Mouse (Mus musculus): ENCODE data around the gene Etl4.
"Not testable (repeated sequence)": the region's sequence is repeated elsewhere in the genome, so short reads cannot be mapped to it uniquely, and the experiment has no call there.

Gene Etl4

GRCm38 (mm10) chr2:20167566-20167965, 258.0 kb downstream of the Etl4 start:
- DNase-seq (ENCODE audit: low spot score) = no peak

GRCm38 (mm10) chr2:20168156-20168555, 258.6 kb downstream of the Etl4 start:
- DNase-seq (ENCODE audit: low spot score) = no peak

DNA sequence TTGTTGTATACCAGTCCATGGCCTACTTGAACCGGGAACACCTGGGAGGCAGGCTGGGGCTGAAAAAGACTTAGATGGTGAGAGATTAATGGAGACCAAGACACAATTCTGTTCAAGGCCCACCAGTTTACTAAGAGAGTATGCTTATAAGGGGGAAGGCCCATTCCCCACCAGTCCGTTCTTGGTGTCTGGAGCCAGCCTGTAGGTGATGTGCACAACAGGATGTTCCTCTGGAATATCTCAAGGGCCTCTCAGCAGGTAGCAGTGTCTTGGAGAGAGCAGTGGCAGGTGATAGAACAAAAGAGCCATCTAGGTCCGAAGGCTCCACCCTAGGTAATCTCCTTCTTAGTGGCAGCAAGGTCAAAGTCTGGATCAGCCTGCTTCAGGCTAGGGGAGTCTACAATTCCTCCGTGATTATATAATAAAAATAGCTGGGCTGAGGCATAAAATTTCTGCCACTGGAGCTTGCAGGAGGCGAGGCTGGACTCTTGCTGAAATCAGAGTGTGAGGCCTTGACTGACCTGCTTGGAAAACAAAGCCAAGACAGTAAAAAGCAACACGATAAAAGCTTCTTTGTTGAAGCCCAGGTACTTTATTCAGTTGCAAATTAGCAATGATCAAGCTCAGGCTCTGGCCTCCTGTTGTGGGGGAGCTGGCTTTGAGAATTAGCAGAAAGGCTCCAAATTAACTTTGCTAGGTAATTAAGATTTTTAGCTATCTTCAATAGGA, 267.0 kb downstream of the Etl4 start:
- DNase-seq (ENCODE audit: low spot score) = not testable (repeated sequence)

DNA sequence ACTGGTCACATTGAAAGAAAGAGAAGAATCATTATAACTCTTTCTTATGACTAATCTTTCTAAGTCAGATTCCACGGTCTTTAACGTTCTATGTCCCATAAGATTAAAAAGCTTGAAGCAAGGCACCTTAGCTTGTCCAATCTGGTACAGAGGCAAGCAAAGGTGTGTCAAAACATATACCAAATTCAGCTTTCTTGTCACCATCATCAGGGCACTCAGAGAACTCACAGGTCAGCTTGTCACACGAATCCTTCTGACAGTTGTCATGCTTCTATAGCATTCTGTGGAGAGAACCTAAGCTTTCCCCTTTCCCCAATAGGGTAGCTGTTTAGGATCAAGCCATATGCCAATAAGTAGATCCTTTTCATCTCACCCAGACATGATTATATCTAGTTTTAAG, 267.7 kb downstream of the Etl4 start:
- not testable (repeated sequence) for DNase-seq (ENCODE audit: low spot score)

DNA sequence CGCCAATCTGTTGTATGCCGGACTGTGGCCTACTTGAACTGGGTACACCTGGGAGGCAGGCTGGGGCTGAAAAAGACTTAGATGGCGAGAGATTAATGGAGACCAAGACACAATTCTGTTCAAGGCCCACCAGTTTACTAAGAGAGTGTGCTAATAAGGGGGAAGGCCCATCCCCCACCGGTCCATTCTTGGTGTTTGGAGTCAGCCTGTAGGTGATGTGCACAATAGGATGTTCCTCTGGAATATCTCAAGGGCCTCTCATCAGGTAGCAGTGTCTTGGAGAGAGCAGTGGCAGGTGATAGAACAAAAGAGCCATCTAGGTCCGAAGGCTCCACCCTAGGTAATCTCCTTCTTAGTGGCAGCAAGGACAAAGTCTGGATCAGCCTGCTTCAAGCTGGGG, 271.0 kb downstream of the Etl4 start:
- not testable (repeated sequence) for DNase-seq (ENCODE audit: low spot score)

DNA sequence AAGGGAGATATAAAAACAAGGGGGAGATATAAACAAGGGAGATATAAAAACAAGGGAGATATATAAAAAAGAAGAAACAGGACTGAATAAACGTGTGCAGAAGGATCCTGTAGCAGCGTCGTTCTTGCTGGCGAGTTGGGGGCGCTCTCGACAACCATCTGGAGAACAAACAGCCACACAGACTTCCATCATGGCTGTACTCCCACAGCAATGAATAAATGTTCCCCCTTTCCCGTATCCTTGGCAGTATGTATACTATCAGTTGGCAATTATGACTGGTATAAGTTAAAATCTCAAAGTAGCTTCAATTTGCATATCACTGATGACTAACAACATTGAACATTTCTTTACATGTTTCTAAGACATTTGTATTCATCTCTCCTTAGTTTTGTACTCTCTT, 277.6 kb downstream of the Etl4 start:
- DNase-seq (ENCODE audit: low spot score) = not testable (repeated sequence)

DNA sequence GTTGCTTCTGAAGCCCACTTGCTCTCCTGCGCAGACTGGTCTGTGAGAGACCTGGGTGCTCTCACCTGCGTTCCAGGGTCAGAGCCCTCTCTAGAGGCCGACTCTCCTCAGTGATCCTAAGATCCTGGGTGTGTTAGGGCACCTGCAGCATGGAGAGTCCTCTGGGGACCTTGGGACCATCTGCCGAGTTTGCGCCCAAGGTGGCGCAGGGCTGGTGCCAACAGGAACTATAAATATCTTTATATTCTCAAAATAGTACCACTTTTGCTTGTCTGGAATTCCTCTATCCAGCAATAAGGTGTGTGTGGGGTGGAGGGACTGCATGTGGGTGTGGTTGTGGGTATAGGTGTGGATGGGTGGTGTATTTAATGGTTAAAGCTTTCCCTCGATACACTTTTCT, 293.4 kb downstream of the Etl4 start:
- no peak for DNase-seq (ENCODE audit: low spot score)

- DNase-seq (ENCODE audit: low spot score) = no peak
Observed at GRCm38 (mm10) chr2:20206647-20207046, 297.1 kb downstream of the Etl4 start.

DNA sequence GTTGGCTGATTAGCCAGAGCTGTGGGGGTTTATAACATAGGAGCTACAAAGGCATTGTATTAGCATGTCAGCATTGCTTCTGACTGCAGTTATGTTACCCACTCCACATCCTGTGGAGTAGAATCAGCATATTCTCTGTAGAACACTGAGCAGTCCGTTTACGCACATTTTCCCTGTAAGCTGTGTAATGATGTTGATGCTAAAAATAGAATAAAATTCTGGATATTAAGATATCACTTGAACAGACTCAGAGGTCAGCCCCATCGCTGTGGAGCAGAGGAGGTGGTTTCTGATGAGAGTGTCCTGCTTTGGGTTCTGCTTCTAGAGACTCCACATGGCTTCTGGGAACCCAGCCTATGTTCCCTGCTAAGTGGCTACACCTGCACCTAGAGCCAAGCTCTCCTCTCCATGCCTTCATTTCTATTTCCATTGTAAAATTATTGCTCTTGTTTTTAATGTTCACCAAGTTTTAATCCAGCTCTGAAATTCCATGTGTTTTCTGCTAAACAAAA, 299.2 kb downstream of the Etl4 start:
- DNase-seq (ENCODE audit: low spot score) = no peak

DNA sequence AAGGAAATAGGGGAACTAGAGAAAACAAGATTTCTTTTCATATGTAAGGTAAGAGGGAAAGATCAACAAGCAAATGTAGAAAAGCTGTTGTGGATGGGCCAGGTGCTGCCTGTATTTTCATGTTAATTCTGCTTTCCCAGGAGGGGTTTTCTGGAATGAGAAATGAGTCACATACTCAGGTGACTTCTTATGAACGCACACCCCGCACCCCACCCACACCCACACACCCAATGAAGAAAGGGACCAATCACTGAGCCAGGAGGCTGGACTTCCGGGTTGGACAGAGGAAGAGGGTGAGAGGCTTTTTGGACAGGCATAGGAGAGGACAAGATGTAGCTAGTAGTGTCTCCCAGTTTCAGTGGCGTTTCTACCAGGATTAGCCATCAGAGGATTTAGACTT, 299.8 kb downstream of the Etl4 start:
- DNase-seq (ENCODE audit: low spot score) = no peak

GRCm38 (mm10) chr2:20216275-20216674, 306.7 kb downstream of the Etl4 start:
- no peak for DNase-seq (ENCODE audit: low spot score)

GRCm38 (mm10) chr2:20216686-20217437, 307.3 kb downstream of the Etl4 start:
- DNase-seq (ENCODE audit: low spot score) = no peak

GRCm38 (mm10) chr2:20231371-20231770, 321.8 kb downstream of the Etl4 start:
- no peak for DNase-seq (ENCODE audit: low spot score)

- no peak for DNase-seq (ENCODE audit: low spot score)
Observed at GRCm38 (mm10) chr2:20248043-20248664, 338.6 kb downstream of the Etl4 start.

GRCm38 (mm10) chr2:20249403-20249802, 339.8 kb downstream of the Etl4 start:
- DNase-seq (ENCODE audit: low spot score) = no peak

- no peak for DNase-seq (ENCODE audit: low spot score)
Observed at GRCm38 (mm10) chr2:20276124-20276523, 366.5 kb downstream of the Etl4 start.

- DNase-seq (ENCODE audit: low spot score) = no peak
Observed at GRCm38 (mm10) chr2:20281903-20282302, 372.3 kb downstream of the Etl4 start.

DNA sequence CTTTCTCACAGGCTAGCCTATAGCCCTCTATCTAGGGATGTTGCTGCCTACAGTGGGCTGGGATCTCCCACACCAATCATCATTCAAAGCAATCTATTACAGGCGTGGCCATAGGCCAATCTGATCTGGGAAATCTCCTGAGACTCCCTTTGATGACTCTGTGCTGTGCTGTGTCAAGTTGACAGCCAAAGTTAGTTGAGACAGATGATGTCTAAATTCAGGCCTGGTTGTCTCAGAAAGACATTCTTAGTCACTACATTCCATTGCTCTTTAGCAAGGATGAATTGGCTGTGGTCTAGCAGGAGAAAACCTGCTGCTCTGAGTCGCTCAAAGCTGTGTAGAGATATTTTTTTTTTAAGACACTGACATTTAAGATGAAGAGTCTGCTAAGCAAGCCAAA, 374.8 kb downstream of the Etl4 start:
- DNase-seq (ENCODE audit: low spot score) = no peak

GRCm38 (mm10) chr2:20290982-20291740, 381.6 kb downstream of the Etl4 start:
- no peak for DNase-seq (ENCODE audit: low spot score)

DNA sequence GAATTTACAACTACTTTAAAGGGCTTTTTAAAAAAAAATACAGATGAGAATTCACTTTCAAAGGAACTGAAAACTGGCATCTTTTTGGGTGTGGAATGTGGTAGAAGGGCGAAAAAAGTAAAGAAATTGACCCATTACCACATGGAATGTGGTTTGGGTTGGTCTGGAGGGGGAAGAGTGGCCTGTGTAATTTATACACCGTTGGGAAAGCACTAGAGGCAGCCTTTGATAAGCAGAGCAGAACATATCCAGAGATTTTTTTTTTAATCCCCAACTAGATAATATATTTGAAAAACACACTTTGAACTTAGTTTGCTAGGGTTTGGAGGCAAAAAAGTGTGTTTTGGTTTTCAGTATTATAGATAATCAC, 382.1 kb downstream of the Etl4 start:
- no peak for DNase-seq (ENCODE audit: low spot score)

GRCm38 (mm10) chr2:20293336-20293735, 383.8 kb downstream of the Etl4 start:
- DNase-seq (ENCODE audit: low spot score) = no peak

GRCm38 (mm10) chr2:20294596-20294995, 385.0 kb downstream of the Etl4 start:
- no peak for DNase-seq (ENCODE audit: low spot score)

Measured in urinary bladder, postnatal 10 days (tissue).